Mouse (Mus musculus) right cerebral cortex, adult 18-20 months (tissue): ENCODE measurements around the gene Usp54.

Experiments
- DNase-seq: peaks from one replicate; pipeline ENCODE4 v3.0.0; 2022; ENCODE audit warnings: mixed read lengths

The Usp54 gene

GRCm38 (mm10) chr14:20640644-20641437, at the start of gene Usp54:
TSS of gene Usp54 (minus strand) at chr14:20641063.
- peak; percentile 97 for DNase-seq

GRCm38 (mm10) chr14:20689009-20689408, 48.1 kb upstream of the Usp54 start:
- no peak for DNase-seq

- peak; percentile 65 for DNase-seq
Observed at GRCm38 (mm10) chr14:20686576-20686975, 45.7 kb upstream of the Usp54 start.

GRCm38 (mm10) chr14:20682498-20682897, 41.6 kb upstream of the Usp54 start:
- no peak for DNase-seq

GRCm38 (mm10) chr14:20681742-20682141, 40.9 kb upstream of the Usp54 start:
- no peak for DNase-seq

GRCm38 (mm10) chr14:20677906-20678305, 37.0 kb upstream of the Usp54 start:
- DNase-seq = no peak

GRCm38 (mm10) chr14:20674064-20674833, 33.4 kb upstream of the Usp54 start, which contains the start of gene Sec24c:
TSS of gene Sec24c (plus strand) at chr14:20674308.
- DNase-seq = peak; percentile 97

- DNase-seq = peak; percentile 70
Observed at GRCm38 (mm10) chr14:20673735-20674063, 32.8 kb upstream of the Usp54 start.

- no peak for DNase-seq
Observed at GRCm38 (mm10) chr14:20672990-20673389, 32.1 kb upstream of the Usp54 start.

GRCm38 (mm10) chr14:20668154-20668810, 27.4 kb upstream of the Usp54 start, which contains the start of gene Synpo2l:
TSS of gene Synpo2l (minus strand) at chr14:20668354.
- no peak for DNase-seq

- DNase-seq = no peak
Observed at GRCm38 (mm10) chr14:20667469-20667868, 26.6 kb upstream of the Usp54 start.

- no peak for DNase-seq
Observed at GRCm38 (mm10) chr14:20664436-20664835, 23.6 kb upstream of the Usp54 start.

- DNase-seq = no peak
Observed at GRCm38 (mm10) chr14:20663601-20664000, 22.7 kb upstream of the Usp54 start.

GRCm38 (mm10) chr14:20662740-20663139, 21.9 kb upstream of the Usp54 start:
- no peak for DNase-seq

GRCm38 (mm10) chr14:20661661-20662331, 20.9 kb upstream of the Usp54 start:
- no peak for DNase-seq

GRCm38 (mm10) chr14:20660827-20661660, 20.2 kb upstream of the Usp54 start:
- DNase-seq = peak; percentile 96

GRCm38 (mm10) chr14:20659687-20660086, 18.8 kb upstream of the Usp54 start:
- DNase-seq = no peak

- DNase-seq = no peak
Observed at GRCm38 (mm10) chr14:20658902-20659301, 18.0 kb upstream of the Usp54 start.

GRCm38 (mm10) chr14:20658326-20658725, 17.5 kb upstream of the Usp54 start:
- peak; percentile 66 for DNase-seq

GRCm38 (mm10) chr14:20656361-20656760, 15.5 kb upstream of the Usp54 start, which contains the start of gene Myoz1:
TSS of gene Myoz1 (minus strand) at chr14:20656540.
- no peak for DNase-seq

- no peak for DNase-seq
Observed at GRCm38 (mm10) chr14:20655731-20656130, 14.9 kb upstream of the Usp54 start.
